In genomic region chr2:74578843-74579489, GRCm38 (mm10) we compare ENCODE assay signal across 8 mouse cellular contexts. TPM values are rescaled to one million over a fixed set of nuclear protein-coding genes. Genes with fewer than 3 reads are reported as not detected.
DNase-seq lines count a peak whose midpoint lies in the region; ATAC-seq lines count a peak whose summit lies in the region.

Gene Lnpk, minus strand, starts transcription at chr2:74579435.

- peak within 1 kb of the TSS; percentile 79 for H3K4me2 ChIP-seq in hindbrain, embryonic 11.5 days (replicated peaks; ENCODE audit: low read depth, low read length)

- no peaks in the 10 kb centered on the region for H3K9me3 ChIP-seq in hindbrain, embryonic 11.5 days (ENCODE audit: control insufficient read depth, low read length)

- H3K27ac ChIP-seq in hindbrain, embryonic 11.5 days (ENCODE audit: low read depth, low read length), result peak within 1 kb of the TSS; percentile 82

- no peaks in the 10 kb centered on the region for H3K4me1 ChIP-seq in hindbrain, embryonic 11.5 days (replicated peaks; ENCODE audit: control insufficient read depth, insufficient read depth, low read length)

- peak within 1 kb of the TSS; percentile 96 for H3K9ac ChIP-seq in hindbrain, embryonic 11.5 days (ENCODE audit: low read depth, low read length)

- 1% methylated on average over 34 of the region's 34 CpGs for WGBS in hindbrain, embryonic 11.5 days

- H3K4me3 ChIP-seq in hindbrain, embryonic 11.5 days (ENCODE audit: low read depth, low read length), result peak within 1 kb of the TSS; percentile 96

- peak; percentile 99 for ATAC-seq in hindbrain, embryonic 11.5 days (ENCODE audit: low FRiP score)

- H3K36me3 ChIP-seq in hindbrain, embryonic 11.5 days (ENCODE audit: control insufficient read depth, insufficient read depth, low read length), result no peaks in the 10 kb centered on the region

- no peaks in the 10 kb centered on the region for H3K27me3 ChIP-seq in hindbrain, embryonic 11.5 days (ENCODE audit: control insufficient read depth, insufficient read depth, low read length)

- peak; percentile 95 for DNase-seq in Muller cell, postnatal 12 days (ENCODE audit: inconsistent ontology term)
- peak; percentile 93 for DNase-seq in cerebellum, adult 9-11 months
- DNase-seq in frontal cortex, adult 2 months (ENCODE audit: extremely low spot score in 1 of 2, low spot score in 1 of 2), result peak; percentile 78 to 95
- DNase-seq in hindbrain, embryonic 11.5 days (ENCODE audit: low spot score), result peak; percentile 92
- peak; percentile 80 to 85 for DNase-seq in layer of hippocampus, postnatal 25 days (ENCODE audit: extremely low spot score in 1 of 2, low spot score in 1 of 2)
- DNase-seq in lung, postnatal 25 days (ENCODE audit: low spot score), result peak; percentile 94
- DNase-seq in retina, embryonic 14.5 days (ENCODE audit: low spot score), result peak; percentile 95
- peak; percentile 93 for DNase-seq in thymus, postnatal 4 days

RNA-seq across cellular contexts. Expression of gene Lnpk, which starts in this region (rescaled TPM):
- polyA plus RNA-seq in frontal cortex, adult 2 months (2012; rRNA removed), result 28.6 and 29.3 TPM in 2 replicates
- polyA plus RNA-seq in hindbrain, embryonic 11.5 days (2014; fragmentation: Nextera tagmentation; extraction: Ambion mirVana), result 55.9 and 62.8 TPM in 2 replicates
- 10 to 100 TPM; 52.6 to 53.5 TPM for total RNA-seq in layer of hippocampus, postnatal 25 days (2021)

Comparison
In these comparisons a context has a peak if more than half of its experiments do, and no peak if none do; other contexts are left out.
1. Peak in every context shown above with its lines: DNase-seq, ATAC-seq, H3K4me3 ChIP-seq and H3K27ac ChIP-seq.